Mouse (Mus musculus) hindbrain, embryonic 15.5 days (tissue): ENCODE results near the gene Pitpnb. TPM values are rescaled to one million over a fixed set of nuclear protein-coding genes. Genes with fewer than 3 reads are reported as not detected.

ENCODE experiments used
- ATAC-seq: fragments of 200-750 bp; cut with Nextera tagmentation; 2 replicates; pipeline ENCODE4 v1.8.0; 2017; ENCODE audit warnings: low read depth, moderate number of reproducible peaks, moderate TSS enrichment; ENCODE audit not compliant: low FRiP score
- H3K27ac ChIP-seq: fragments of 300-500 bp; sonication (generic); replicated peaks from 2 replicates; pipeline ENCODE4 v1.5.1; 2015; ENCODE audit warnings: mild to moderate bottlenecking, inconsistent platforms
- H3K27me3 ChIP-seq: fragments of 300-500 bp; sonication (generic); 2 replicates; pipeline ENCODE4 v1.6.1; 2015; ENCODE audit warnings: control low read depth, inconsistent platforms
- H3K36me3 ChIP-seq: fragments of 300-500 bp; sonication (generic); 2 replicates; pipeline ENCODE4 v1.6.1; 2015; ENCODE audit warnings: control low read depth, inconsistent platforms
- H3K4me1 ChIP-seq: fragments of 300-500 bp; sonication (generic); replicated peaks from 2 replicates; pipeline ENCODE4 v1.6.1; 2015; ENCODE audit warnings: control low read depth, inconsistent platforms
- H3K4me2 ChIP-seq: fragments of 300-500 bp; sonication (generic); 2 replicates; pipeline ENCODE4 v1.6.1; 2015; ENCODE audit warnings: moderate library complexity, mild to moderate bottlenecking, inconsistent platforms
- H3K4me3 ChIP-seq: fragments of 300-500 bp; sonication (generic); 2 replicates; pipeline ENCODE4 v1.5.1; 2015; ENCODE audit warnings: mild to moderate bottlenecking, inconsistent platforms
- H3K9ac ChIP-seq: fragments of 300-500 bp; sonication (generic); 2 replicates; pipeline ENCODE4 v1.6.1; 2015; ENCODE audit warnings: inconsistent platforms
- H3K9me3 ChIP-seq: fragments of 300-500 bp; sonication (generic); 2 replicates; pipeline ENCODE4 v1.6.1; 2016; ENCODE audit warnings: control low read depth, inconsistent platforms
- WGBS: fragments of 180-500 bp; shearing (Covaris S2); methylation state at CpG from one replicate; pipeline ENCODE4 v1.1.7; 2015; 5-methylcytosine and 5-hydroxymethylcytosine counted together
- polyA plus RNA-seq: library from polyadenylated mRNA; unstranded; fragments of >200 nt; fragmentation: Nextera tagmentation; extraction: Ambion mirVana; gene quantifications from 2 replicates; pipeline ENCODE4 v1.2.1, GENCODE M21; 2015

Gene Pitpnb
- polyA plus RNA-seq, 1 experiment from 2014 or later: 94.9 TPM

GRCm38 (mm10) chr5:111378126-111378993 is 47.8 kb downstream of the Pitpnb start:
- WGBS: 78% methylated on average over 7 of the region's 7 CpGs
- Histone ChIP-seq H3K4me3 (no peak overlapping the region), H3K4me2 (no peak overlapping the region), H3K9ac (no peak overlapping the region), H3K4me1 (no peaks in the 10 kb centered on the region), H3K36me3 (peaks cover 44% of the 10 kb centered on the region), H3K27me3 (no peaks in the 10 kb centered on the region), H3K9me3 (no peaks in the 10 kb centered on the region), H3K27ac (no peak overlapping the region)
- no peak for ATAC-seq

- H3K36me3 ChIP-seq: peaks cover 61% of the 10 kb centered on the region
- ATAC-seq: no peak
Measured at GRCm38 (mm10) chr5:111383335-111383734, 52.8 kb downstream of the Pitpnb start.

GRCm38 (mm10) chr5:111390911-111391310 is 60.3 kb downstream of the Pitpnb start:
- Histone ChIP-seq H3K36me3 (peaks cover 22% of the 10 kb centered on the region), H3K27ac (no peak overlapping the region), H3K27me3 (no peaks in the 10 kb centered on the region), H3K9ac (no peak overlapping the region), H3K4me1 (peaks cover 34% of the 10 kb centered on the region), H3K4me3 (no peak overlapping the region), H3K9me3 (no peaks in the 10 kb centered on the region), H3K4me2 (no peak overlapping the region)
- no peak for ATAC-seq
- WGBS: 75% methylated on average over 10 of the region's 10 CpGs

More at GRCm38 (mm10) chr5:111383335-111383734, 52.8 kb downstream of the Pitpnb start:
- H3K9ac ChIP-seq: no peak overlapping the region
- no peaks in the 10 kb centered on the region for H3K9me3 ChIP-seq
- no peaks in the 10 kb centered on the region for H3K4me1 ChIP-seq
- H3K4me3 ChIP-seq: no peak overlapping the region
- WGBS: 79% methylated on average over 5 of the region's 5 CpGs
- H3K4me2 ChIP-seq: no peak overlapping the region
- no peaks in the 10 kb centered on the region for H3K27me3 ChIP-seq
- no peak overlapping the region for H3K27ac ChIP-seq

- ATAC-seq: no peak
- H3K27me3 ChIP-seq: no peaks in the 10 kb centered on the region
- H3K9me3 ChIP-seq: no peaks in the 10 kb centered on the region
- 87% methylated on average over 6 of the region's 6 CpGs for WGBS
- H3K9ac ChIP-seq: no peak overlapping the region
- peaks cover 19% of the 10 kb centered on the region for H3K36me3 ChIP-seq
- peaks cover 40% of the 10 kb centered on the region for H3K4me1 ChIP-seq
- H3K4me3 ChIP-seq: no peak overlapping the region
- no peak overlapping the region for H3K4me2 ChIP-seq
- no peak overlapping the region for H3K27ac ChIP-seq
Measured at GRCm38 (mm10) chr5:111391485-111391884, 60.9 kb downstream of the Pitpnb start.

- ATAC-seq: peak; percentile 69
- no peaks in the 10 kb centered on the region for H3K27me3 ChIP-seq
- WGBS: 7% methylated on average over 17 of the region's 17 CpGs
- peak overlapping the region; percentile 58 for H3K27ac ChIP-seq
- no peaks in the 10 kb centered on the region for H3K36me3 ChIP-seq
- no peak overlapping the region for H3K9ac ChIP-seq
- H3K4me1 ChIP-seq: peaks cover 46% of the 10 kb centered on the region
- no peaks in the 10 kb centered on the region for H3K9me3 ChIP-seq
- H3K4me3 ChIP-seq: 0 out of 2 replicates have a peak overlapping the region, but pooled peaks have one; percentile 2
- peak overlapping the region; percentile 45 for H3K4me2 ChIP-seq
Measured at GRCm38 (mm10) chr5:111393346-111394197, 63.0 kb downstream of the Pitpnb start.

GRCm38 (mm10) chr5:111394198-111395053 is 63.9 kb downstream of the Pitpnb start:
- Histone ChIP-seq H3K27me3 (no peaks in the 10 kb centered on the region), H3K4me3 (0 out of 2 replicates have a peak overlapping the region, but pooled peaks have one; percentile 2), H3K4me1 (peaks cover 46% of the 10 kb centered on the region), H3K9me3 (no peaks in the 10 kb centered on the region), H3K27ac (peak overlapping the region; percentile 58), H3K9ac (no peak overlapping the region), H3K36me3 (no peaks in the 10 kb centered on the region), H3K4me2 (peak overlapping the region; percentile 45)
- 0 out of 2 replicates have a peak, but pooled peaks have one; percentile 2 for ATAC-seq
- 9% methylated on average over 15 of the region's 15 CpGs for WGBS

GRCm38 (mm10) chr5:111395771-111396170 is 65.2 kb downstream of the Pitpnb start:
- WGBS: 47% methylated on average over 10 of the region's 10 CpGs
- no peak overlapping the region for H3K27ac ChIP-seq
- H3K4me3 ChIP-seq: no peak overlapping the region
- H3K9me3 ChIP-seq: no peaks in the 10 kb centered on the region
- H3K27me3 ChIP-seq: no peaks in the 10 kb centered on the region
- H3K9ac ChIP-seq: no peak overlapping the region
- no peak overlapping the region for H3K4me2 ChIP-seq
- H3K4me1 ChIP-seq: peaks cover 46% of the 10 kb centered on the region
- no peak for ATAC-seq
- H3K36me3 ChIP-seq: no peaks in the 10 kb centered on the region

GRCm38 (mm10) chr5:111396199-111396598 is 65.6 kb downstream of the Pitpnb start:
- Histone ChIP-seq H3K27ac (no peak overlapping the region), H3K4me1 (peaks cover 46% of the 10 kb centered on the region), H3K36me3 (no peaks in the 10 kb centered on the region), H3K9me3 (no peaks in the 10 kb centered on the region), H3K27me3 (no peaks in the 10 kb centered on the region), H3K4me2 (no peak overlapping the region), H3K9ac (no peak overlapping the region), H3K4me3 (no peak overlapping the region)
- 96% methylated on average over 4 of the region's 4 CpGs for WGBS
- ATAC-seq: no peak

- no peaks in the 10 kb centered on the region for H3K27me3 ChIP-seq
- H3K9ac ChIP-seq: no peak overlapping the region
- no peak overlapping the region for H3K27ac ChIP-seq
- 67% methylated on average over 4 of the region's 4 CpGs for WGBS
- ATAC-seq: no peak
- H3K9me3 ChIP-seq: no peaks in the 10 kb centered on the region
- no peaks in the 10 kb centered on the region for H3K36me3 ChIP-seq
- no peak overlapping the region for H3K4me3 ChIP-seq
- no peak overlapping the region for H3K4me2 ChIP-seq
- peaks cover 36% of the 10 kb centered on the region for H3K4me1 ChIP-seq
Measured at GRCm38 (mm10) chr5:111398471-111398870, 67.9 kb downstream of the Pitpnb start.

- Histone ChIP-seq H3K4me2 (no peak overlapping the region), H3K9me3 (no peaks in the 10 kb centered on the region), H3K4me3 (no peak overlapping the region), H3K27me3 (no peaks in the 10 kb centered on the region), H3K4me1 (peaks cover 28% of the 10 kb centered on the region), H3K27ac (no peak overlapping the region), H3K9ac (no peak overlapping the region), H3K36me3 (no peaks in the 10 kb centered on the region)
- 75% methylated on average over 4 of the region's 4 CpGs for WGBS
- ATAC-seq: no peak
Measured at GRCm38 (mm10) chr5:111399271-111399670, 68.7 kb downstream of the Pitpnb start.

- Histone ChIP-seq H3K9me3 (no peaks in the 10 kb centered on the region), H3K27me3 (no peaks in the 10 kb centered on the region), H3K4me3 (no peak overlapping the region), H3K27ac (no peak overlapping the region), H3K36me3 (no peaks in the 10 kb centered on the region), H3K4me2 (no peak overlapping the region), H3K9ac (no peak overlapping the region), H3K4me1 (0 out of 2 replicates have a peak, but pooled peaks cover 5% of the 10 kb centered on the region)
- no peak for ATAC-seq
- WGBS: 66% methylated on average over 19 of the region's 19 CpGs
Measured at GRCm38 (mm10) chr5:111401879-111402650, 71.5 kb downstream of the Pitpnb start.
